Mouse (Mus musculus) kidney, embryonic 16.5 days (tissue): ENCODE results near the gene Magix. TPM values are rescaled to one million over a fixed set of nuclear protein-coding genes. Genes with fewer than 3 reads are reported as not detected.
"Not testable (repeated sequence)": the region's sequence is repeated elsewhere in the genome, so short reads cannot be mapped to it uniquely, and the experiment has no call there.

Experiments
- ATAC-seq: fragments of 200-750 bp; cut with Nextera tagmentation; 2 replicates; pipeline ENCODE4 v1.8.0; 2017; ENCODE audit warnings: moderate TSS enrichment; ENCODE audit not compliant: low FRiP score, low TSS enrichment
- H3K27ac ChIP-seq: fragments of 300-500 bp; sonication (generic); 2 replicates; pipeline ENCODE4 v1.5.1; 2014; ENCODE audit warnings: low read length
- H3K27me3 ChIP-seq: fragments of 300-500 bp; sonication (generic); 2 replicates; pipeline ENCODE4 v1.6.1; 2014; ENCODE audit warnings: low read length, control low read depth, mixed read lengths; ENCODE audit not compliant: insufficient read depth
- H3K36me3 ChIP-seq: fragments of 300-500 bp; sonication (generic); 2 replicates; pipeline ENCODE4 v1.6.1; 2014; ENCODE audit warnings: low read length, control low read depth, mixed read lengths; ENCODE audit not compliant: insufficient read depth
- H3K4me1 ChIP-seq: fragments of 300-500 bp; sonication (generic); 2 replicates; pipeline ENCODE4 v1.6.1; 2014; ENCODE audit warnings: low read length, control low read depth, mixed read lengths; ENCODE audit not compliant: insufficient read depth
- H3K4me2 ChIP-seq: fragments of 300-500 bp; sonication (generic); replicated peaks from 2 replicates; pipeline ENCODE4 v1.6.1; 2014; ENCODE audit warnings: low read depth, low read length
- H3K4me3 ChIP-seq: fragments of 300-500 bp; sonication (generic); 2 replicates; pipeline ENCODE4 v1.5.1; 2014; ENCODE audit warnings: mild to moderate bottlenecking, low read length
- H3K9ac ChIP-seq: fragments of 300-500 bp; sonication (generic); replicated peaks from 2 replicates; pipeline ENCODE4 v1.6.1; 2014; ENCODE audit warnings: low read length
- H3K9me3 ChIP-seq: fragments of 300-500 bp; sonication (generic); 2 replicates; pipeline ENCODE4 v1.6.1; 2016; ENCODE audit warnings: low read length, control low read depth
- WGBS: fragments of 180-500 bp; shearing (Covaris S2); extraction: QIAGEN DNeasy Blood & Tissue Kit; methylation state at CpG from one replicate; pipeline ENCODE4 v1.1.7; 2014; 5-methylcytosine and 5-hydroxymethylcytosine counted together
- polyA plus RNA-seq: library from polyadenylated mRNA; unstranded; fragments of >200 nt; fragmentation: Nextera tagmentation; extraction: Ambion mirVana; gene quantifications from 2 replicates; pipeline ENCODE4 v1.2.1, GENCODE M21; 2015

The Magix gene
- polyA plus RNA-seq, 1 experiment from 2014 or later, result 1.4 TPM

GRCm38 (mm10) chrX:7716058-7716457 is 35.0 kb upstream of the Magix start:
- not testable (repeated sequence) for ATAC-seq, H3K27me3 ChIP-seq

GRCm38 (mm10) chrX:7714135-7714899 is 33.3 kb upstream of the Magix start, which contains the start of gene Wdr45:
TSS of gene Wdr45 (plus strand) at chrX:7714333.
- H3K4me2 ChIP-seq, result peak within 1 kb of the TSS; percentile 42
- not testable (repeated sequence) for H3K4me1 ChIP-seq, H3K27ac ChIP-seq, H3K36me3 ChIP-seq, H3K9me3 ChIP-seq, H3K27me3 ChIP-seq
- peak within 1 kb of the TSS; percentile 30 for H3K4me3 ChIP-seq
- ATAC-seq, result peak; percentile 97
- peak within 1 kb of the TSS; percentile 58; the same call in 1 of the 2 replicates for H3K9ac ChIP-seq
- 26% methylated on average over 40 of the region's 60 CpGs for WGBS

More at GRCm38 (mm10) chrX:7716058-7716457, 35.0 kb upstream of the Magix start:
- not testable (repeated sequence) for H3K9me3 ChIP-seq, H3K27ac ChIP-seq, H3K36me3 ChIP-seq, H3K4me3 ChIP-seq, H3K4me1 ChIP-seq, H3K9ac ChIP-seq, H3K4me2 ChIP-seq
- 42% methylated on average over 1 of the region's 1 CpGs for WGBS

GRCm38 (mm10) chrX:7713764-7714134 is 32.7 kb upstream of the Magix start:
- Histone ChIP-seq H3K4me2 (peak overlapping the region; percentile 38), H3K9ac (peak overlapping the region; percentile 58; the same call in 1 of the 2 replicates), H3K4me3 (peak overlapping the region; percentile 28)
- H3K4me1 ChIP-seq, ATAC-seq, H3K27ac ChIP-seq, H3K27me3 ChIP-seq, H3K9me3 ChIP-seq, H3K36me3 ChIP-seq: not testable (repeated sequence)
- WGBS, result 30% methylated on average over 5 of the region's 12 CpGs

- Histone ChIP-seq H3K27me3 (no peaks in the 10 kb centered on the region), H3K36me3 (0 out of 2 replicates have a peak, but pooled peaks cover 7% of the 10 kb centered on the region), H3K9ac (peak within 1 kb of the TSS; percentile 77), H3K4me2 (peak within 1 kb of the TSS; percentile 60), H3K4me1 (no peaks in the 10 kb centered on the region), H3K4me3 (peak within 1 kb of the TSS; percentile 68), H3K27ac (peak within 1 kb of the TSS; percentile 61; the same call in 1 of the 2 replicates), H3K9me3 (no peaks in the 10 kb centered on the region)
- ATAC-seq, result peak; percentile 93
- WGBS, result 12% methylated on average over 33 of the region's 33 CpGs
These were observed 15.9 kb upstream of the Magix start, which contains the start of gene Gpkow for GRCm38 (mm10) chrX:7696954-7697381. TSS of gene Gpkow (plus strand) at chrX:7697131.

- Histone ChIP-seq H3K27me3 (no peaks in the 10 kb centered on the region), H3K4me3 (peak overlapping the region; percentile 68), H3K27ac (no peak overlapping the region), H3K36me3 (0 out of 2 replicates have a peak, but pooled peaks cover 7% of the 10 kb centered on the region), H3K9ac (no peak overlapping the region), H3K4me2 (peak overlapping the region; percentile 43), H3K4me1 (no peaks in the 10 kb centered on the region), H3K9me3 (no peaks in the 10 kb centered on the region)
- WGBS, result 40% methylated on average over 6 of the region's 6 CpGs
- peak; percentile 21; the same call in 1 of the 2 replicates for ATAC-seq
These were observed 15.5 kb upstream of the Magix start for GRCm38 (mm10) chrX:7696520-7696919.

- H3K4me1 ChIP-seq, result no peaks in the 10 kb centered on the region
- no peaks in the 10 kb centered on the region for H3K36me3 ChIP-seq
- no peak overlapping the region for H3K4me2 ChIP-seq
- no peaks in the 10 kb centered on the region for H3K27me3 ChIP-seq
- no peak overlapping the region for H3K27ac ChIP-seq
- no peak for ATAC-seq
- H3K9ac ChIP-seq, result no peak overlapping the region
- H3K4me3 ChIP-seq, result no peak overlapping the region
- 49% methylated on average over 4 of the region's 4 CpGs for WGBS
- no peaks in the 10 kb centered on the region for H3K9me3 ChIP-seq
These were observed 11.8 kb upstream of the Magix start for GRCm38 (mm10) chrX:7692862-7693261.

- no peak overlapping the region for H3K4me2 ChIP-seq
- no peak overlapping the region for H3K9ac ChIP-seq
- H3K9me3 ChIP-seq, result no peaks in the 10 kb centered on the region
- no peaks in the 10 kb centered on the region for H3K27me3 ChIP-seq
- no peak overlapping the region for H3K4me3 ChIP-seq
- no peaks in the 10 kb centered on the region for H3K36me3 ChIP-seq
- no peak for ATAC-seq
- H3K27ac ChIP-seq, result no peak overlapping the region
- no peaks in the 10 kb centered on the region for H3K4me1 ChIP-seq
- 47% methylated on average over 3 of the region's 3 CpGs for WGBS
These were observed 9.4 kb upstream of the Magix start for GRCm38 (mm10) chrX:7690486-7690885.

GRCm38 (mm10) chrX:7688321-7688720 is 7.3 kb upstream of the Magix start:
- no peaks in the 10 kb centered on the region for H3K9me3 ChIP-seq
- H3K4me1 ChIP-seq, result no peaks in the 10 kb centered on the region
- no peaks in the 10 kb centered on the region for H3K27me3 ChIP-seq
- no peaks in the 10 kb centered on the region for H3K36me3 ChIP-seq
- 96% methylated on average over 2 of the region's 2 CpGs for WGBS
- H3K27ac ChIP-seq, result no peak overlapping the region
- H3K4me3 ChIP-seq, result no peak overlapping the region
- H3K9ac ChIP-seq, result no peak overlapping the region
- H3K4me2 ChIP-seq, result no peak overlapping the region
- no peak for ATAC-seq

GRCm38 (mm10) chrX:7680057-7680412 is 1.0 kb downstream of the Magix start:
- H3K27ac ChIP-seq, result no peak overlapping the region
- H3K4me3 ChIP-seq, result peak overlapping the region; percentile 33
- H3K4me2 ChIP-seq, result peak overlapping the region; percentile 54
- H3K36me3 ChIP-seq, result no peaks in the 10 kb centered on the region
- no peak for ATAC-seq
- H3K4me1 ChIP-seq, result no peaks in the 10 kb centered on the region
- 29% methylated on average over 12 of the region's 12 CpGs for WGBS
- H3K9ac ChIP-seq, result peak overlapping the region; percentile 39; the same call in 1 of the 2 replicates
- no peaks in the 10 kb centered on the region for H3K27me3 ChIP-seq
- no peaks in the 10 kb centered on the region for H3K9me3 ChIP-seq

- Histone ChIP-seq H3K36me3 (no peaks in the 10 kb centered on the region), H3K9me3 (no peaks in the 10 kb centered on the region), H3K9ac (peak overlapping the region; percentile 39; the same call in 1 of the 2 replicates), H3K27me3 (no peaks in the 10 kb centered on the region), H3K27ac (no peak overlapping the region), H3K4me1 (no peaks in the 10 kb centered on the region), H3K4me2 (peak overlapping the region; percentile 54), H3K4me3 (peak overlapping the region; percentile 33)
- ATAC-seq, result peak; percentile 98
- 21% methylated on average over 27 of the region's 27 CpGs for WGBS
These were observed 1.5 kb downstream of the Magix start for GRCm38 (mm10) chrX:7679405-7680056.
